Mouse (Mus musculus): ENCODE measurements around the gene Zfp664.

DNA sequence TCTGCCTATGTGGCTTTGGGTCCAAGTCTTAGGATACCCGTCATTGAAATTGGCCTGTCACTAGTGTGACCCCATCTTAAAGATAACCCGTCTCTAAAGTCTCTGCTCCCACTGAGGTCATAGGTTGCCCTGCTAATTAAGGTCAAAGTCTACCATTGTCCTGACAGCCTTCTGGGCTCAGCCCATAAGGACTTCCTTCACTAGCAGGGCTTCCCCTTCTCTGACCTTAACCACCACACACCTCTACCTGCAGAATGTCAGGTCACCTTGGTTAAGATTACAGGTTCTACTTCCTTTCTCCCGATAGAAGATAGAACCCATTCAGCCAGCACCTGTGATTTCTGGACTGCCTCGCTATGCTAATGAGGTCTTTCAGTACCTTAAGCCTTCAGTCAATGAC is 41.4 kb downstream of the Zfp664 start:
- TF ChIP-seq CTCF (IDR thresholded peaks at IDR 0.05; ENCODE audit: low read depth, low read length) (no peak), POLR2A (IDR thresholded peaks at IDR 0.05; ENCODE audit: borderline replicate concordance, low read depth, low read length) (no peak)

Measured in bone marrow macrophage, adult 2 months (primary cell).